Mouse (Mus musculus): ENCODE measurements around the gene Lama2.

Lama2 gene

DNA sequence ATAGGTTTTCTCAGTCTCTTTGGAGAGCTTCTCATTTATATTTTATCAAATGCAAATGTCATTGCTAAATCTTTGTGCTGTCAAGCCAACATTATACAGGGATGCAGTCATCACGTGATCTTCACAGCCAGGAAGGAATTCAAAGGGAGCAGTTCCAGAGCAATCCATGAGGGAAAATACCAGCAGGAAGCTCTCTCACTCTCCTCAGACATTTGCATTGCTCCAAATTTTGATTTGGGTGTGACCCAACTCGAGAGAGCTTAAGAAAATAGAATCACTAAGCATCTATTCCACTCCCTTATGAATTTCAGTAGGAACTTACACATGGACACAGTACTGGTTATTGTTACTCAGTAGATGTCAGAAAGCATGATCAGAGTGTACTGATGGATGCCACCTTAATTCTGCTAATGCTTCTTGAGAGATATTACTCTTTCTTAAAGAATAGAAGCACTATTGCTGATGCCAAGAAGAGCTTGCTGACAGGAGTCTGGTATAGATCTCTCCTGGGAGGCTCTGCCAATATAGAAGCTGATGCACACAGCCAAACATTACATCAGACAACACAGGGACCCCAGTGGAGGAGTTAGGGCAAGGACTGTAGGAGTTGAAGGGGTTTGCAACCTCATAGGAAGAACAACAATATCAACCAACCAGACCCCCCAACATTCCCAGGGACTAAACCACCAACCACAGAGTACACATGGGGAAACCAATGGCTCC is 236.5 kb downstream of the Lama2 start:
- no peak for DNase-seq

DNA sequence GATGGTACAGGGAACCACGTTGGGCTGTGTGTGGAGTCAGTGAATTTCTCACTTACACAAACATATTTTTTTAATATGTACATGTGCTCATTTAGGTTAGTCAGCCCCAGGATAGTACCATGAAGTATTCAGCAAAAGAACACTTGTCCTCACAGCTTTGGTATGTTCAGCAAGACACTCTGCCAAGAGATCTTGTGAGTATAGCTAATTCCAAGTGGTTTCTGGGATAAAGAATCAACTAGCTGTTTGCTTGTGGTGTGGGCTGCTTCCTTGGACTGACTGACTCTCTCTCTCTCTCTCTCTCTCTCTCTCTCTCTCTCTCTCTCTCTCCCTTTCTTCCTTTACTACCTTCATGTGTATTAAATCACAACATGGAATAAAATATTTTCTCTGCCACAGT is 241.3 kb downstream of the Lama2 start:
- DNase-seq: no peak

- no peak for DNase-seq
Observed at GRCm38 (mm10) chr10:27344278-27344677, 275.3 kb downstream of the Lama2 start.

DNA sequence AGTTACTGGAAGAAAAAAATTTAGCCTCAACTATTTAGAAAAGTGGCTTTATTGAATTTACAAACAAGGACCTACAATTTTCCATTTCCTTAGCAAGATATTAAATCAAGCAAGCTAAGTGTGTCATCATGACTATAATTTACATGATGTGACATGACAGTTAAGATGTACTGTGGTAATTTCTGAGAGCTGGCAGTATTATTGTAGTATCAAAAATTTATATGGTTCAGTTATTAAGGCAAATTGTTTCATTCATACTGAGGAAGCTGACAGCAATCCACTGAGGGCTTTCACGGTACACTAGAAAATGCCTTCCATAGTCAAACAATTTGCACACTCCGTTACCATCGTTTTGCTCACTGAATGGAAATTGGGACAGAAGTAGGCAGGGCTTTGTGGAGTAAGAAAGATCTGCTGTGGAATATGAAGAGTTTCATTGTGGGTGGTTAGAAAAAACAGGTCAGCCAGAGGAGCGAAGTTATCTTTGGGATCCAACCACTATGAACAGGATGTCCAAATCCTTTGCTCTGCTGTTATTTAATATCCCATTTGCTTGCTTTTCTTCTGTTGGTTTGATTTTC is 297.1 kb downstream of the Lama2 start:
- DNase-seq: no peak

- no peak for DNase-seq
Observed at GRCm38 (mm10) chr10:27307444-27307843, 312.1 kb downstream of the Lama2 start.

- no peak for DNase-seq
Observed at GRCm38 (mm10) chr10:27305301-27305700, 314.3 kb downstream of the Lama2 start.

- no peak for DNase-seq
Observed at GRCm38 (mm10) chr10:27285098-27285860, 334.3 kb downstream of the Lama2 start.

- DNase-seq: no peak
Observed at GRCm38 (mm10) chr10:27267432-27267831, 352.1 kb downstream of the Lama2 start.

- no peak for DNase-seq
Observed at GRCm38 (mm10) chr10:27265812-27266211, 353.7 kb downstream of the Lama2 start.

DNA sequence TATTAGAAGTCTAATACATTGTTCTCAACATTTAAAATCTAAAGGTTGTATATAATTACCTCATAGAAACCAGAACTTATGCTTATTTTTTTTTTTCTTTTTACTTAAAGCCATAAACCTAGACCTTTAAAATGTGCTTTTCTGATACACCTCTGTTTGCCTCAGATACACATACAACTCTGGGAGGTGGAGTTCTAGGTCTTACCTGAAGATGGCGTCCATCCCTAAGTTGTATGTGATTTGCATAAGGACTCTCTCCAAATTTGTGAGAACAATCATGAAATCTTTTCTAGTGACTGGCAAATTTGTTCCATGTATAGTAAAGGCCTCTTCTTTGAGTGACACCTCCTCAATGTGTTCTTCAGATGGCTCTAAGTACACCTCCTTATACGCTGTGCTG is 354.8 kb downstream of the Lama2 start:
- no peak for DNase-seq

DNA sequence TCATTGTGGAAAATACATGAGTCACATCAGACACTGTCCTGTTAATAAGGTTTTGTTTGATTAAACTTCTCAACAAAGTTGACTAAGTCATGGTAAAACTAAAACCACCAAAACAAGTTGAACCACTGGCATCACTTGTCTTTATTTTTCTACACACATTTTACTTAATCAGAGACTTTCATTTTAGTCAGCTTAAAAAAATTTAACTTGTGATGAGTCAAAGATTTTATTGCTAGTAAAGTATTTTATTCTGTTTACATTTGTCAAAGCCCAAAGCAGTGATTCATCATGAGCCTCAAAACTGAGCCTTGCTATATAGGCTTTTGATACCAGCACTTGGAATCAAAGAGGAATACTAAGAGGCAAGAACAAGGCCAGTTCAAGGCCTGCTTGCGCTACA is 369.8 kb downstream of the Lama2 start:
- no peak for DNase-seq

DNA sequence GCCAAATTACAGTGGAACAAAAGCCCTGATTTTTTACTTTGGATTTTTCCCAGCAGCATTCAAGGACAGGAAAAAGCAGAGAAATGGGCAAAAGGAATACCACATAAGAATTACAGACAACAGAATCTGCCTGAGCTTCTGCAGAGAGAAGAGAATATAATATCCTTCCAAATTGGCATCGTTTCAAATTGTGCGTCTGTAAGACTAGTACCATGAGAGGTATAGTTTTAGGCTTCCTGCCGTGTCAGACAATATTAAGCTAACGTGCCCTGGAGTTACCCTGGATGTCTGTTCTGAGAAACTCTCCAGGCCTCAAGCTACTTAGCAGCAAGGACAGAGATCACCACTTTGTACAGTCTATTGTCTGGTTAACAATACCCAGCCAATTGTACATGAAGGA is 384.8 kb downstream of the Lama2 start:
- DNase-seq: no peak

DNA sequence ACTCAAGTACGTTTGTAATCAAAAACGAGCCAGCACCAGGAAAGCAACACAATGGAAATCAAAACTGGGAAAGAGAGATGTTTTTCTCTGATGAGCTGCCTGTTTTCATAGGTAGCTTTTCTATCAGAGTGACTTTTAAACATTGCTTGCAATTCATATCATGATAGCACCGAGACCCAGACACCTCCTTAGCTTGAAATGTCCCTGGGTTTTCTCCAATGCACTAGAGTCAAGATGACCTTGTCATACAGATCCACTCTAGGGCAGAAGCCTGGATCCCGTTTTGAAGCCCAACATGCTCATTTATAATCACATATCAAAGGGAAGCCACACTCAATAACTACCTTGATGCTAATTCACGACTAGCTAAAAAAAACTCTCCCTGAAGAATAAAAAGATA is 386.0 kb downstream of the Lama2 start:
- DNase-seq: no peak

DNA sequence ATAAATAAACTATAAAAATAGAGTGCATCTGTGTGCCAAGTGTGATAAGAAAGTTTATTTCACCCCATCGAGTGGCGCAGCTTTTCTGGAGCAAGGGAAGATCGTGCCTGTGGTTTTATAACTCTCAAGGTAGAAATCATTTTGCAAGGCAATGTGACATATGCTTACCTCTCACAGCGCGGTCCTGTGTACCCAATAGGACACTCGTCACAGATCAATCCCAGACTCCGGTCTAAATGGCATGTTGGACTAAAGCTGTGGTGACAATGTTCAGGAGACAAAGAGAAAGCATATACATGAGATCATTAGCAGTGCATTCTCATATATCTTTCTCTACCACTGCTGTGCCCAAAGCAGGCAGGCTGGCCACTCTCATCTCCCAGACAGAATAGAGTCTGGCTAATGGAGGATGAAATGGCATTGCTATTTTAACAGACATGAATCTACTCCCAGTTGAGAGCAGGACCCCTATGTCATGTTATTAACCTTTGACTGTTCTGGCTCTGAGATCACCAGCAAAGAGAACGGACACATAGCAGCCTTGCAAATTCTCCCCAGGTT is 395.7 kb downstream of the Lama2 start:
- no peak for DNase-seq

DNA sequence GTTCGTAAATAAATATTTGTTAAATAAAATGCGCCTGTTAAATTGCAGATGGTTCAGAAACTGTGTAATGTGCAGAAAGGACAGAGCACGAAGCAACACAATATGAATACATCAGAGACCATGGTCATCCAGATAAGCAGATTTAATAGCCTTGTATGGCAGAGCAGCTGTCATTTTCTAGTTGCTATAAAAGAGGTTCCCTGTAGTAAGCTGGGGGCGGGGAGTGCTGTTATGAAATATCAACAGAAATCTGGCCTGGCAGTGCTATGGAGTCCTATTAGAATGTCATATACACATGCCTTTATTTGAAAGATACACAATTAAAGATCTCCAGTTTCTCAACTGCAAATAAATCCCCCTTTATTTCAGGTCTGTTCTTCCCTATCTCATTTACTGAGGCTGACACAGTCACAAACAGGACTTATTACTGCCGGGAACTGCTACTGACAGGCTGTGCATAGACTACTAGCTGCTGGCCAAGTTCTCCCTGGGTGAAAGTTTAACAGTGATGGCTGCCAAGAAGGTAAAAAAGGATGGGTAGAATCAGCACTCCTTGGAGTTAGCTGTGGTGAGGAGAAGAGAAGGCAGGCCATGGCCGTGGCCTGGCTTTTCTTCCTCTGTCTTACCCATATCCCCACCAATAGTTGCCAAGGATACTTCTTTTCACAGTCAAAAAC is 396.8 kb downstream of the Lama2 start:
- no peak for DNase-seq

DNA sequence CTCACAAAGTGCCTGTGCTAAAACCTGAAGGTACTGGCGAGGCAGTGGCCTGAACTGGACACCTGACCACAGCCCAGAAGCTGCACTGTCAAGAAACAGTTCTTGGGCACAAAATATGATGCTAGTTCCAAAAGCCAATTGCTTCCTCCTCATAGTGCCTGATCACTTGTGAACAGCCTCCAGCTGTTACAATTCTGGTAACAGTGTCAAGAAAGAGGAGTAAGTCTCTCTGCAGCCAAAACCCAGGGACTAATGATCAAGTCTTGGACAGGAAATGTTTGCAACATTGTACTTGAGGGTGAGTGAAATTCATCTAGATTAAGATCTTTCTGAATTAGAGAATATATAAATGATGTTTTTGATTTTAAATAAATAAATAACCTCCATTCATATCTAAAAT is 399.9 kb downstream of the Lama2 start:
- no peak for DNase-seq

- DNase-seq: no peak
Observed at GRCm38 (mm10) chr10:27207320-27207719, 412.2 kb downstream of the Lama2 start.

GRCm38 (mm10) chr10:27198443-27198842 is 421.1 kb downstream of the Lama2 start:
- no peak for DNase-seq

- DNase-seq: no peak
Observed at GRCm38 (mm10) chr10:27193986-27194908, 425.3 kb downstream of the Lama2 start.

DNA sequence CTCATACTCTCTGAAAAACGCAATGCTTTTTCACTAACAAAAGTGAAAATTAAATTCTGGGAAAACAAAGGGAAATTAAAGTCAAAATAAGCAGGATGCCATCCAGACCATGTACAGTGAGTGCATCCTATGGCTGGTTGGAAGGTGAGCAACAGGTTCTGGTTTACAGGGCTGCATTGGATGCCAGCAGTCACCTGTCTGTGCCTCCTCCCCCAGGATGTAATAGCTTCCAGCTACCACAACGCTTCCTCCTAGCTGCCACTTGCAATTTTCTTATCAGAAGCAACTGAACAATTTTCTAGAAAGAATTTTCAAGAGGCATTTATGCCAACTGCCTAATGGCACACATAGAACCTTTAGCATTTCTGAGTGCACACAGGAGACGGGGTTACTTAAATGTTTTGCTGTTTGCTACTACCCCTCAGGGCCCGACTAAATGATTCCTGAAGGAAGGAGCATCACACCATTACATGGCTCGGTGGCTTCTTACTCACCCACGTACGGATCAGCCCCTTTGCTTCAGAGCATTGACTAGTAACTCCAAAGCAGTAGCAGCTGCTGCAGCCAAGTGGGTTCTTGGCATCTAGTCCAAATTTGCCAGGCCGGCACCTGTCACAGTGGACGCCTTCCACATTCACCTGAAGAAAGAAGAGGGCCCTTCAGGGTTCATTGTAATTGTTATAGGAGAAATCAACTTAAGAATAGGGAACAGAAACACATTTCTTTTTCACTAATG is 430.8 kb downstream of the Lama2 start:
- peak; percentile 5 to 10 for DNase-seq

GRCm38 (mm10) chr10:27184185-27184584 is 435.4 kb downstream of the Lama2 start:
- DNase-seq: no peak
